Mouse (Mus musculus) natural killer cell, adult 2 months (primary cell): ENCODE data around the gene Hoxd8.
A peak's percentile ranks its signal among the peaks of the same experiment; 100 is the strongest.

Source experiments
- DNase-seq, 2 experiments: peaks; one replicate each; pipeline ENCODE4 v3.0.0; 2022; ENCODE audit warnings: low spot score in 2 of 2

The Hoxd8 gene

DNA sequence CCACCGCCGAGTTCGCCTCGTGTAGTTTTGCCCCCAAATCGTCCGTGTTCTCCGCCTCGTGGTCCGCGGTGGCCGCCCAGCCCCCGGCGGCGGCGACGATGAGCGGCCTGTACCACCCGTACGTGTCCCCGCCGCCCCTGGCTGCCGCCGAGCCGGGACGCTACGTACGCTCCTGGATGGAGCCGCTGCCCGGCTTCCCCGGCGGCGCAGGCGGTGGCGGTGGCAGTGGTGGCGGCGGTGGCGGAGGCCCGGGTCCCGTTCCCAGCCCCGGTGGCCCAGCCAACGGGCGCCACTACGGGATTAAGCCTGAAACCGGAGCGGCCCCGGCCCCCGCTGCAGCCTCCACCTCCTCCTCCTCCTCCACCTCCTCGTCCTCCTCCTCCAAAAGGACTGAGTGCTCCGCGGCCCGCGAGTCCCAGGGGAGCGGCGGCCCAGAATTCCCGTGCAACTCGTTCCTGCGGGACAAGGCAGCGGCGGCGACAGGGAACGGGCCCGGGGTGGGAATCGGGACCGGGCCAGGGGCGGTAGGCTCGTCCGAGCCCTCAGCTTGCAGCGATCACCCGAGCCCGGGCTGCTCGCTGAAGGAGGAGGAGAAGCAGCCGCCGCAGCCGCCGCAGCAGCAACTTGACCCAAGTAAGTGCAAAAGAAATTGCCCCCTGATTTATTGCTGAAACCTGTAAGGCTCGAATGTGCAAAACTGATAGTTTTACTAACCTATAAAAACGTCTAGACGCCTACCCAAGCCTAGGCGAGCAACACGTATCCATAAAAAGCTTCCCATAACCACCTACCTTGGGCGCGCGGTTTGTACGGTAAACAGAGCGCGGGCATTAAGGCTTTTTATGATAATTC, 6.0 kb upstream of the Hoxd8 start:
- DNase-seq: no peak

DNA sequence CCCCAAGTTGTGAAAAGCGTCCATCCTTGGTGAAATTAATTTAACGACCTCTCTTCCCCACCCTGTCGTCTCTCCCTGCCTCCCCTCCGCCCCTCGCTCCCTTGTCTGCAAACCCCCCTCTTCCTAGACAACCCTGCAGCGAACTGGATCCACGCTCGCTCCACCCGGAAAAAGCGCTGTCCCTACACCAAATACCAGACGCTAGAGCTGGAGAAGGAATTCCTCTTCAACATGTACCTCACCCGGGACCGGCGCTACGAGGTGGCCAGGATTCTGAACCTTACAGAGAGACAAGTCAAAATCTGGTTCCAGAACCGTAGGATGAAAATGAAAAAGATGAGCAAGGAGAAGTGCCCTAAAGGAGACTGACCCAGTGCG, 5.4 kb upstream of the Hoxd8 start:
- DNase-seq: no peak

DNA sequence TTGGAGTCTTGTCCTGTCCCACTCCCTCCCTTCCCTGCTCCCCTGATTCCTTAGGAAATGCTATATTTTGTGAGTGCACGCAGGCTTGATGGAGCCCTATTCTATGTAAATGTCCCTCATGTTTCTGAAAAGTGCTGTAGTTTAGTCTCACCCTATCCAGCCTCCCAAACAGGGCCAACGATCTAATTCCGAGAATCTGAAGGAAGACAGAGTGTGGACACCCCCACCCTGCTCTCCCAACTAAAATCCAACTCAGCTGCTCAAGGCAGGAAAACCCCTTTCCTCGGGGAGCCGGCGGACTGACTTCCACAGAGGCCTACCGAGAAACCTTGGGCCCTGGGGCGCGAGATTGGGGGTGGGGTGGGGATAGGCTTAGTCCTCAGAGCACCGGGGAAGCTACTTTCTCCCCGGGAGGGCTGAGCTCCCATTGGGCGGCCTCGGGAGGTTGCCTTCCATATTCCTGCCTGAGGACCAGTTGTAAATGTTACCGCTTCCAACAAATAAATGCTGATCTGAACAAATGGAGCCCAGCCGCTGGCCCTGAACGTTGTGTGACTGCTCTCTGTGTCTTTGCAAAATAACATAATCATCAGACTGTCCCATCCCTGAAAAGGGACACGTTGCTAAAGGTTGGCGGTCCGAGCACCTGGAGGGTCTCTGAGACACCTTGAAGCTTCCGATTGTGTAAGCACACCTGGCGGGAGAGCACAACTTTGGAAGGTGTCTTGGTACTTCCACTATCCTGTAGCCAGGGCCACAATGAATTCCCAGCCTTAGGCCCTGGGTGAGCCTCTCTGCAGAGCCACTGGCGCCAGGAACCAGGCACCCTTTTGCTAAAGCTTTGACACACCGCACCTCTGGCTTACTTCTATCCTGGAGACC, 4.5 kb upstream of the Hoxd8 start:
- no peak for DNase-seq

DNA sequence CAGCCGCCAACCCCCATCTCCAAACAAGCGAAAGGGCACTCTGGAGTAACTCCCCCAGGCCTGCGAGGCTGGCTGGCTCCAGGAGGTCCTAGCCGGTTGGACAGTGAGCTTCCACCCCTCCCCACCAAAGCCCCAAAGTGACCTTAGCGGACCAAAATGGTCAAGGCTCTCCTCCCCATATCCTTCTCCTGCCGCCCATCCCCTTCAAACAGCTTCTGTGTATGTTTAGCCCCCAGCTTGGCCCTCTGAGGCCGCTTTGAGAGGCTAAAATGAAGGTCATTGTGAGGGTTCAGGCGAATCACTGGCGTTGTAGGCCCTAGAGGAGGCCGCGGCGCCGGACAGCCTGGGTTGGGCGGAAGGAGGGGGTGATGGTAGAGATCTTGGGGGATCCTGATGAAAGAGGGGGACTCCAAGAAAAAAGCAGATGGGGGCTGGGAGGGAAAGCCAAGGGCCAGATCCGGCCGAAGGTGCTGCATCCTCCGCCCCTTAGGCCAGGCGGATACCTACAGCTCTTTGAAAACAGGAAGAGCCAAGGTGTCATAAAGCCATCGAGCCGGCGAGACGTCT, 3.8 kb upstream of the Hoxd8 start:
- no peak for DNase-seq

DNA sequence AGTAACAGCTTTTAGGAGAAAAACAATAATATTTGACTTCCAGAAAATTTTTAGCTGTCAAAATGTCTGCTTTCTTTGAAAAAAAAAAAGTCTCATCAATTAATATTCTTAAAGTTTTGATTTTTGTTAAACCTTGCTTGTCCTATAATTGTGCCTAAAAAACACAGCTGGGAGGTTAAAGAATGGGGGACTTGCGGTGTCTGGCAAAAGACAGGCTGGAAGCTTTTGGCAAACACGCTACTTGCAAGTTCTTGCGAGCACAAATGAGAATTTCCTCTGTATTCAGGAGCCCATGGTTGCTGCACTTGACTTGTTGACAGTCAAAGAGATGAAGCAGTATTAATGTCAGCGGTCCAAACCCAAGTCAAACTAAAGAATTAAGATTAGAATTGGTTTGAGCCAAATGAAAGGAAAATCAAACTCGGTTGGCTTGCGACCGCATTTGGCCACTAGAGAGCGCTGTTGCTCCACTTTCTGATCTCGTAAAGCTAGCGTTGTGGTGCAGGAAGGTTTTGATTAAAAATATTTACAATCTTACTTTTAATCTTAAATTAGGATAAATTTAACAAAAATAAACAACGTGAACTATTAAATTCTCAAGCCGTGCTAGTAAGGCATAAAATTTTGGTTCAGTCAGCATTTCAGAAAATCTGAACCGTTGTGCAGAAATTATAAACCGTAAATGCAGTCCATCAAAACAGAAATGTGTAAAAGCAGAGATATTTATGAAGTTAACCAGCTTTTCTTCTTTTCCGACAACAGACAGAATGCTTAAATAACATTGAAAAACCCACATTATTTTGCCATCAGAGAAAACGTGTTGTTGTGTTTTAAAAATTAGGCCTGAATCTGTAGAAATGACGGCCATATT, 2.2 kb upstream of the Hoxd8 start:
- peak; percentile 42 to 56 for DNase-seq

DNA sequence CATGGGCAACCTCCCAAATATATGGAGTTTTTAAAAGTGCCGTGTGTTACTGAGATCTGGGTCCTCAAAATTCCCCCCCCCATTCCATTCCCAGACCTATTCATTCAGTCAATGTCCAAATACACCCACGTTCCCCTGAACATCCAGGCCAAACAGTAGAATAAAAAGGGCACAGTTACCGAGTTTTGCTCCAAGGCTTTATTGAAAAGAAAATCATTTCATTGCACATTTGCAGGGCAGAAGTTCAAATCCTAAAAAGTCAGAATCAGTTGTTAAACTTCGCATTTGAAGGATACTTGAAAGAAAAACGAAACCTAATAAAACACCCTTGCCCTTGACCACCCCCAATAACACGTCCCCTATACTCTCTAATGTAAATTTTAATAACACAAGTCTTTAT, 1.6 kb upstream of the Hoxd8 start:
- DNase-seq: no peak

DNA sequence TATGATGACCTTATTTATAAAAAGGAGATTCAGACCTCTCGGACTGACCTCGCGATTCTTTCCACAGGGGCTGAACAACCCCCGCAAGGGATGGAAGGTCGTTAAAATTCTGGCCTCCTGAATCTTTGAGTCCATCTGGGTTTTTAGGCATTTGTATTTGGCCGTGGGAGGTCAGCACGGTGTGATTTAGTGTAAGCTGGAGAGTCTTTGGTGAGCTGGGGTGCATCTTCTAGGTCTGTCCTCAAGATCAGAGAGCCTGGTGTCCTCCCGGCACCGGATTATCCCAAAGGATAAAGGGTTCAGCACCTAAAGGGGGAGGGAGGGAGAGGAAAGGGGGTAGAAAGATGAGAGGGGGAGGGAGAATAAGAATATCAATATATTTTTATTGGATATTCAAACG, 1.1 kb upstream of the Hoxd8 start:
- no peak for DNase-seq

DNA sequence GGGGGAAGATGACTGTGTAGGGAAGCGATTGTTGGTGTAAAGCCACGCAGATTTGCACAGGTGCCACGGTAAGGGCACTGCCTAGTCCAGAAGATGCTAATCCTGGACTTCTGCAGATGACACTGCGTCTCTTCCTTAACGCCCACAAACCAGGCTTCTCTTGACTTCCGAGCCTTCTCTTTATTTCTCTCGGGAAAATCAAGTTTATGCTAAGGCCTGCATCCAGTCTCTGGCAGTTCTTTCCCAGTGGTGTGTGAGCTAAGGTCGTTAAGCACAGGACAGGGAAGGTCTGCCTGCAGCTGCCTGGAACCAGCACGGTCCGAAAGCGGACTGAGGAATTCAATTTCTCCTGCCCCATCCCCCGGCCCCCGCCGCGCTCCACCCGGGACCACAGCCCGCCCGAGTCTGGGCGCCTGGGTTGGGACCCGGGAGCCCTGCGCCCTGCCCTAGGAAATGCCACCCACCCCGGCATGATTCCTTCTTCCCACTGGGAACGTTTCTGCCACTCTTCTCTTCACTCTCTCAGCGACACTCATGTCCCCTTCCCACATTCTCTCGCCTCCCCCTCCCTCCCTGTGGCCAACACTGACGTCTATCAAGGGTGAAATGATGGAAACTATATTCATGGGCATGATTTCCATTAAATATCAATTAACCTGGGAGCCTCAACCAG, 559 bp upstream of the Hoxd8 start:
- no peak for DNase-seq

DNA sequence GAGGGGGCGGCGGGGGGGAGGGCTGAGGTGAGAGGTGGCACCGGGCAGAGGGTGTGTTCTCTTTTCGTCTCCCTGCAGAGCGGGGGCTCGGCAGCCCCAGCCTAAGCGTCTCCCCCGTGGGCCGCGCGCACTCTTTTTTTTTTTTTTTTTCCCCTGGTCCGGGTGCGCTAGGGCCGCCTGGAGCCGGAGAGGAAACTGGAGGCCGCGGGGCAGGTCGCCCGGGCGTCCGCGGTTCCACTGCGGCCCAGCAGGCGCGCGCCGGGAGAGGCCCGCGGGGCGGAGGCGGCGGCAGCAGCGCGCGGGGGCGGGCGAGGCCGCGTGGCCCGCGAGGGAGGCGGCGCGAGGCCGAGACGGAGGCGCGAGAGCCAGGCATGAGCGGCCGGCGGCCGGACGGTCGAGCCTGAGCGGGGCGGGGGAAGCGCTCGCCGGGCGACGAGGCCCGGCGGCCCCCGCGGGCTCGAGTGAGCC, 618 bp downstream of the Hoxd8 start:
- no peak for DNase-seq

DNA sequence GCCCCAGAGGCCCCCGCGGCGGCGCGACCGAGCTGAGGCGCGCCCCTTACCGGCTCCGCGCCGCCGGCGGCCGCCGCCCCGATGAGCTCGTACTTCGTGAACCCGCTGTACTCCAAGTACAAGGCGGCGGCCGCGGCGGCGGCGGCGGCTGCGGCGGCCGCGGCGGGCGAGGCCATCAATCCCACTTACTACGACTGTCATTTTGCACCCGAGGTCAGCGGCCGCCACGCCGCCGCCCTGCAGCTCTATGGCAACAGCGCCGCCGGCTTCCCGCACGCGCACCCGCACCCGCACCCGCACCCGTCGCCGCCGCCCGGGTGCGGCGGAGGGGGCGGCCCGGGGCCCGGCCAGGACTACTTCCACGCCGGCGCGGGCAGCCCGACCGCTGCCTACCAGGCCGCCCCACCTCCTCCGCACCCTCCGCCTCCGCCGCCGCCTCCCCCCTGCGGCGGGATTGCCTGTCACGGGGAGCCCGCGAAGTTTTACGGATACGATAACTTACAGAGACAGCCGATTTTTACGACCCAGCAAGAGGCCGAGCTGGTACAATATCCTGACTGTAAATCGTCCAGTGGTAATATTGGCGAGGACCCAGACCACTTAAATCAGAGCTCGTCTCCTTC, 1.2 kb downstream of the Hoxd8 start:
- no peak for DNase-seq

DNA sequence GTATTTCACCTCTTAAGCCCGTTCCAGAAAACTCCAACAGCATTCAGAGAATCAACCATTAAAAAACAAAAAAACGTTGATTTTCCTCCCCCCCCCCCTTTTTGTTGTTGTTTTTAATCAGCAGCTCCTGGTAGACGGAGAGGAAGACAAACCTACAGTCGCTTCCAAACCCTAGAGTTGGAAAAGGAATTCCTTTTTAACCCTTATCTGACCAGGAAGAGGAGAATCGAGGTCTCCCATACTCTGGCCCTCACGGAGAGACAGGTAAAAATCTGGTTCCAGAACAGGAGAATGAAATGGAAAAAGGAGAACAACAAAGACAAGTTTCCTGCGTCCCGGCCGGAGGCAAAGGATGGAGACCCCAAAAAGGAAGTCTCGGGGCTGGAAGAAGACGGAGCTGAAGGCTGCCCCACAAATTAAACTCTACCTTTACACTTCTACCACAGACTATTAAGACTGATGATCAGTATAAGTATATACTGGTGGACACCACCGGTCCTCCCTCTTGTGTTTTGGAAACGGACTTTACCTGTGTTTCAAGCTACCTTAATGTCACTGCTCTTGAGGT, 2.1 kb downstream of the Hoxd8 start:
- DNase-seq: no peak

DNA sequence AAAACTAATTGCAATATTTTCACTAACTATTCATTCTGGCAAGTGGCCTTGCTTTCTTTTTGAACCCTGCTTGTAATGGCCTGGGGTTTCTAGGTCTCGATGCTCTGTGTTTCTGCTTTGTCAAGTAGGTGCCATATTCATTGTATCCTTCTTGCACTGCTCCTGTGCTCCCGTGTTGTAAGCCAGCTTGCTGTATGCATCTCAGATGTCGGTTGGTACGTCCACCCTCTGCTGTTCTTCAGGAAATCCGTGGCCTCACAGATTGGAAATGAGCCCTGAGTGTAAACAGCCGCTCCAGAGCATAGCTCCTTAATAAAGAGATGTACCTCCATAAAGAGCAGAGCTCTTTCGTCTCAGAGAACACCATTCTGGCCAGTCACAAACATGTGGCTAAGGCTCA, 3.2 kb downstream of the Hoxd8 start:
- no peak for DNase-seq

DNA sequence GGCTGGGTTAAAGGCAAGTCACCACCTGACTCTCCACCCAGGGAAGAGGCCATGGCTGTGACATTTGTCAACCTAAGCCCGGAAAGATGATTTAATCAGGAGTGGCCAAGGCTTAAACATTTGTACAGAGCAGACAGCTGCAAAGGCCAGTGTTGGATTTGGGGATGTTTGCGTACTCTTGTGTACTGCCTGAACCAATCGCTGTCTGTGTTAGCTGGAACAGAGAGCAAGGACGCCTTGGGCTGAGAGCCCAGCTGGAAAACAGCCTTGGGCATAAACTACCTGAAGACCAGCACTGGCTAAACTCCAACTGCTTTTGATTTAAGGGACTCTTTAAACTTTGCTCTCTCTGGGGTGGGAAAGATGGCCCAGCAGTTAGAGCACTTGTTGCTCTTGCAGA, 4.3 kb downstream of the Hoxd8 start:
- DNase-seq: no peak

DNA sequence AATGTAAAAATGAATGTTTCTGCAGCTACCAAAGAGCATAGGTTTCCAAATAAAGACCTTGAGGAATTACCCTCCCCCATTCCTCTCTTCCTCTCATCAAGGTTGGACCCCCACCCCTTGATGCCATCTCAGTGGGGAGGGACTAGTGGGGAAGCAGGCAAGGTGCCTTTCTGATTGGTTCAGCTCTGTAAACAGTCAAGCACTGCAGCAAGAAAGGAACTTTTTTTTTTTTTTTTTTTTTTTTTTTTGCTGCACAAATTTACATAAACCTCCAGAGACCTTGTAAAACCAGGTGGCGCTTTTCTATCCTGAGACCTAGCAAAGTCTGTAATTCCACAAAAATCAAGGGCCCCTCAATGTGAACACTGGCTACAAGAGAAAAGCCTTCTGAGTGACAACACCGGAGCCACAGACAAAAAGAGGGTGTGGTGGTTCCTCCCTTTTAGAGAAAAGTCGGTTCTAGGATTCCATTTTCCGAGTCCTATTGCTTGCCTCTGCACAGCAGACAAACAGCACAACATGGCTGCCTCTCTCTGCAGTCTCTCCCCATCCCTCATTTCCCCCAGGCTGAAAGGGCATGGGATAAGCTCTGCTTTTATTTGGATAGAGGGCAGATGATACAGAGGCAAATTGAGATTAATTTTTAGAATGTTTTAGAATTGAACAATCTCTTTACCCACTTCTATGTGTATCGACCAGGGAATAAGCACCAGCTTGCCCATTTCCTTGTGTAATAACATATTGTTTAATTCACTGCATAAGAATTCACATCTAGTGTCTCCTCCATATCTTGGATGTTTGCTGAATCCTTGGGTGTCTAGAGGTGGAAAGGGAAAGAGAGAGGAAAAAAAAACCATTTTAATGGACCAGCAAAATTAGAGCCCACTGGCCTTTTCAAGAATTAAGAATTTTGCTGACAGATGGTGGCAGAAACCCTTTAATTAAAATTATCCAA, 5.3 kb downstream of the Hoxd8 start:
- DNase-seq: no peak

DNA sequence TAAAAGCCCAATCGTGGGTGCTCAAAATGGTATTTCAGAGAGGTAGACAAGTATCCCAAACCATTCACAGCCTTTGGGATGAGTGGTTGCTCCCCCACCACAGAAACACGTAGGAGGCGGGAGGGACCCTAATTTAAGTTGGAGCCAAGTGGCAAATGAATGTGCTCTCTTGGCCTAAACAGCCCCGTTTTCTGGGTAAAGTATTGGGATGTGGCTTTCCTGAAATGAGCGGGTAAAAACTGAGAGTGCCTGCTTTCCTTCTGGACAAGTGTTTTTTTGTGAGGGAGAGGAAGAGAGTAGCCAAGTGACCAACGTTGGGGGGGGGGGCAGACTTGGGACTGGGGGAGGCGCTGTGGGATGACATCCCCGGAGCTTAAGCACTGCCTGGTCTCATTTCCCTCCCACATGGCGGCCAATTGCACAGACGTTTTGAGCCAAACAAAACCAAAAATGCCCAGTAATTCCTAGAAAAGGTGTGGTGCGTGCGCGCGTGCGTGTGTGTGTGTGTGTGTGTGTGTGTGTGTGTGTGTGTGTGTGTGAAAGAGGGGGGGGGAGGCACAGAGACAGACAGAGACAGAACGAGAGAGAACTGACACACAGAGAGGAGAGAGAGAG, 6.6 kb downstream of the Hoxd8 start:
- DNase-seq: no peak

DNA sequence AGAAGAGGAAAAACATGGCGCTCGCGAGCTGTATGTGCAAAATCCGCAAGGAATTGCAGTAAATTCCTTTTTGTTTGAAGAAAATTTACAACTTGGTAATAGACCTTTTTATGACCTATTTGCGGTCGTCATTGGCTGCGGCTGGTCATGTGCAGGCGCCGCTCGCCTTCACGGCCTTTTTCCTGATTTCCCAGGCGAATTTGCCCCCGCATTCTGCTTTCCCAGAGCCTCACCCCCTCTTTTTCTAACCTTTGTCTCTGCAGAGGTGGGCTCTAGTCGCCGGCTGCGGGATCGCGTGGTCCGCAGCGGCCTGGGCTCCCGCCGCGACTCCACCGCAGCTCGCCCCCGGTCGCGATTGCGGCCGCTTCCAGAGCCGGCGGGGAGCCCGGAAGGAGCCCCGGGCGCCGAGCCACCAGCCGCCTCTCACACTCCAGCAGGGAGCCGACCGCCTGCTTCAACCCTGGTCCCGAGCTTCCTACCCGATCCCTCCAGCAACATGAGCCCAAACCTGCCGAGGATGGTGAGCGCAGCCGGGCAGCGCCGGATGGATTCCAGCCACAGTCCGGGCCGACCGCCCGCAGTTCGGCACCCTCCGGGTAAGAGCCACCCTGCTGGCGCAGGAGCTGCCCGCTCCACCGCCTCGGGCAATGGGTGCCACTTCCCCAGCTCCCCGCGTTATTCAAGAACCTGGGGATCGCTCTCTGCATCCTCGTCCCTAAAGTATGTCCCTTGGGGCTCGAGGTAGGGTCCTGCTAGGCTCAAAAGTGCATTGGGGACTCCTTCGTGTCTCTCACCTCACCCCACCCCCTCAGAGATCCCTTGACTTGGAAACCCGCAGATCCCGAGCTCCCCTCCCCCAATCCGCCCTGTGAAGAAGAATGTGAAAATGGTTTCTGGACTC, 7.6 kb downstream of the Hoxd8 start, which contains the start of the genes Hoxd3 and Hoxd4:
Gene Hoxd3 (plus strand): TSS at position 207 of the 901 bp plus-strand sequence.
Gene Hoxd4 (plus strand): TSS at position 209 of the 901 bp plus-strand sequence.
- DNase-seq: no peak
